Comparison of ENCODE assay signal across 28 mouse cellular contexts in genomic region chr5:16121334-16121733, GRCm38 (mm10).
DNase-seq lines count a peak whose midpoint lies in the region; ATAC-seq and TF ChIP-seq lines count a peak whose summit lies in the region.
"Had no signal": no experiment of that assay in that cellular context is flagged by ENCODE, and none has a peak within 500 bp of the region (broad histone marks: within the 10 kb centered on the region; RNA-seq: fewer than 3 reads in every experiment).

No protein-coding gene starts in this region.

- no peaks in the 10 kb centered on the region for H3K36me3 ChIP-seq in hindbrain, embryonic 13.5 days
- H3K36me3 ChIP-seq in hindbrain, embryonic 11.5 days (ENCODE audit: control insufficient read depth, insufficient read depth, low read length): no peaks in the 10 kb centered on the region
- no peaks in the 10 kb centered on the region for H3K36me3 ChIP-seq in lung, embryonic 16.5 days (ENCODE audit: control insufficient read depth, insufficient read depth, low read length)
- H3K36me3 ChIP-seq: embryonic facial prominence, embryonic 10.5 days; embryonic facial prominence, embryonic 13.5 days; heart, embryonic 10.5 days; heart, embryonic 13.5 days; hindbrain, embryonic 15.5 days had no signal

- 57% methylated on average over 11 of the region's 11 CpGs for WGBS in hindbrain, embryonic 13.5 days
- WGBS in hindbrain, embryonic 11.5 days: 77% methylated on average over 11 of the region's 11 CpGs
- 46% methylated on average over 11 of the region's 11 CpGs for WGBS in lung, embryonic 16.5 days
- 67% methylated on average over 11 of the region's 11 CpGs for WGBS in lung, adult 2 months

- no peak overlapping the region for H3K27ac ChIP-seq in hindbrain, embryonic 13.5 days
- H3K27ac ChIP-seq in hindbrain, embryonic 11.5 days (ENCODE audit: low read depth, low read length): no peak overlapping the region
- no peak overlapping the region for H3K27ac ChIP-seq in lung, embryonic 16.5 days (ENCODE audit: low read length)
- H3K27ac ChIP-seq: embryonic facial prominence, embryonic 10.5 days; embryonic facial prominence, embryonic 13.5 days; heart, adult 2 months; heart, embryonic 10.5 days; heart, embryonic 13.5 days; hindbrain, embryonic 15.5 days had no signal

- H3K27me3 ChIP-seq in hindbrain, embryonic 13.5 days: no peaks in the 10 kb centered on the region
- no peaks in the 10 kb centered on the region for H3K27me3 ChIP-seq in hindbrain, embryonic 11.5 days (ENCODE audit: control insufficient read depth, insufficient read depth, low read length)
- H3K27me3 ChIP-seq in lung, embryonic 16.5 days (ENCODE audit: control insufficient read depth, insufficient read depth, low read depth, low read length): no peaks in the 10 kb centered on the region
- H3K27me3 ChIP-seq: embryonic facial prominence, embryonic 13.5 days; heart, embryonic 13.5 days; hindbrain, embryonic 15.5 days had no signal

- no peak overlapping the region for H3K9ac ChIP-seq in hindbrain, embryonic 13.5 days
- H3K9ac ChIP-seq in hindbrain, embryonic 11.5 days (ENCODE audit: low read depth, low read length): no peak overlapping the region
- no peak overlapping the region for H3K9ac ChIP-seq in lung, embryonic 16.5 days (ENCODE audit: low read length)
- H3K9ac ChIP-seq: embryonic facial prominence, embryonic 13.5 days; heart, embryonic 13.5 days; hindbrain, embryonic 15.5 days had no signal

- no peak for DNase-seq in hindbrain, embryonic 11.5 days (ENCODE audit: low spot score)
- no peak for DNase-seq in lung, adult 2 months
- DNase-seq in retina, postnatal 1 day: peak; percentile 48
- DNase-seq in retina, embryonic 14.5 days (ENCODE audit: low spot score): no peak
- DNase-seq in thymus, postnatal 0 days (ENCODE audit: low spot score): no peak
- DNase-seq: adrenal gland, adult 2 months; adrenal gland, postnatal 14 days; cerebellum, adult 11-12 months; cerebellum, adult 8-10 months; cerebellum, postnatal 36 days; embryo, embryonic 11 days; gastrocnemius, postnatal 10 days; gastrocnemius, postnatal 36 days; heart, adult 2 months; heart, postnatal 14 days; heart, postnatal 4 days had no signal

- H3K9me3 ChIP-seq in hindbrain, embryonic 13.5 days: no peaks in the 10 kb centered on the region
- H3K9me3 ChIP-seq in hindbrain, embryonic 11.5 days (ENCODE audit: control insufficient read depth, low read length): no peaks in the 10 kb centered on the region
- H3K9me3 ChIP-seq in lung, embryonic 16.5 days (ENCODE audit: control insufficient read depth, low read length): no peaks in the 10 kb centered on the region
- H3K9me3 ChIP-seq: embryonic facial prominence, embryonic 10.5 days; embryonic facial prominence, embryonic 13.5 days; heart, embryonic 10.5 days; heart, embryonic 13.5 days; hindbrain, embryonic 15.5 days had no signal

- H3K4me3 ChIP-seq in hindbrain, embryonic 13.5 days: no peak overlapping the region
- H3K4me3 ChIP-seq in hindbrain, embryonic 11.5 days (ENCODE audit: low read depth, low read length): no peak overlapping the region
- no peak overlapping the region for H3K4me3 ChIP-seq in lung, embryonic 16.5 days (ENCODE audit: low read length)
- H3K4me3 ChIP-seq in lung, adult 2 months (replicated peaks; ENCODE audit: extremely low read depth, low read depth, low read length): no peak overlapping the region
- H3K4me3 ChIP-seq: embryonic facial prominence, embryonic 10.5 days; embryonic facial prominence, embryonic 13.5 days; erythroblast, embryonic 14.5 days; heart, adult 2 months; heart, embryonic 10.5 days; heart, embryonic 13.5 days; hindbrain, embryonic 15.5 days had no signal

- H3K4me1 ChIP-seq in hindbrain, embryonic 13.5 days (replicated peaks): peaks cover 13% of the 10 kb centered on the region
- H3K4me1 ChIP-seq in hindbrain, embryonic 11.5 days (replicated peaks; ENCODE audit: control insufficient read depth, insufficient read depth, low read length): no peaks in the 10 kb centered on the region
- no peaks in the 10 kb centered on the region for H3K4me1 ChIP-seq in lung, embryonic 16.5 days (replicated peaks; ENCODE audit: control insufficient read depth, insufficient read depth, low read length)
- no peaks in the 10 kb centered on the region for H3K4me1 ChIP-seq in lung, adult 2 months (ENCODE audit: control insufficient read depth, insufficient read depth, low read length)
- H3K4me1 ChIP-seq: embryonic facial prominence, embryonic 13.5 days; heart, embryonic 10.5 days had no signal

- TF ChIP-seq CTCF in lung, adult 2 months (IDR thresholded peaks at IDR 0.05; ENCODE audit: insufficient read depth, low read length): no peak

- no peak for TF ChIP-seq POLR2A in lung, adult 2 months (IDR thresholded peaks at IDR 0.05; ENCODE audit: borderline replicate concordance, extremely low read depth, low read depth, low read length)

- H3K4me2 ChIP-seq in hindbrain, embryonic 13.5 days: no peak overlapping the region
- H3K4me2 ChIP-seq in hindbrain, embryonic 11.5 days (replicated peaks; ENCODE audit: low read depth, low read length): no peak overlapping the region
- no peak overlapping the region for H3K4me2 ChIP-seq in lung, embryonic 16.5 days (ENCODE audit: low read depth, low read length)
- H3K4me2 ChIP-seq: embryonic facial prominence, embryonic 13.5 days; heart, embryonic 13.5 days; hindbrain, embryonic 15.5 days had no signal

- 0 out of 2 replicates have a peak, but pooled peaks have one; percentile 57 for ATAC-seq in hindbrain, embryonic 13.5 days (ENCODE audit: low FRiP score)
- ATAC-seq in hindbrain, embryonic 11.5 days (ENCODE audit: low FRiP score): no peak
- 0 out of 2 replicates have a peak, but pooled peaks have one; percentile 34 for ATAC-seq in lung, embryonic 16.5 days (ENCODE audit: low read depth)
- ATAC-seq: CD4-positive, CD25-positive, alpha-beta regulatory T cell, adult 4 months; forebrain, embryonic 14.5 days; inflammation-experienced regulatory T-cells, adult 6 months; intestine, embryonic 16.5 days had no signal
